Mouse (Mus musculus) ZHBTc4 (cell line): ENCODE results near the gene Scn10a.

Experiments used
- DNase-seq: peaks from one replicate; pipeline ENCODE4 v3.0.0-alpha.2; 2011; ENCODE audit warnings: low read depth, low spot score

Scn10a gene

DNA sequence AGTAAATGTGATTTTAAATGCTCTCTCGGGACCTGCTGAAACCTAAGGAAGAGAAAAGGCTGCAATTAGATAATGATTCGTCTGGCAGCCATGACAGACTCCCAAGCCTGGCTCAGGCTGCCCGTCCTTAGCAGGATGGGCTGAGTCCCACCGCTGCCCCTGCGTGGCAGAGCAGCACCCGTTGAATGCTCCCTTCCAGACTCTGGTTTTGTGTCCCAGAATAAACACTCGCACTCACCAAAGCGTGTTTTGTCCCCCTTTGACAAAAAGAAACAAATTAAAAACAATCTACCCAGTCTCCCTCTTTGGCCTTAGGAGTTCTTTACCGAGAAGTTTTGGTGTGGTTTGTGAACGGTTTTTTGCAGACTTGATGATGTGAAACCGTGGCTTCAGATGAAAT, at the start of gene Scn10a:
Scn10a (minus strand) TSS at position 101 of the 400 bp plus-strand sequence.
- no peak for DNase-seq

DNA sequence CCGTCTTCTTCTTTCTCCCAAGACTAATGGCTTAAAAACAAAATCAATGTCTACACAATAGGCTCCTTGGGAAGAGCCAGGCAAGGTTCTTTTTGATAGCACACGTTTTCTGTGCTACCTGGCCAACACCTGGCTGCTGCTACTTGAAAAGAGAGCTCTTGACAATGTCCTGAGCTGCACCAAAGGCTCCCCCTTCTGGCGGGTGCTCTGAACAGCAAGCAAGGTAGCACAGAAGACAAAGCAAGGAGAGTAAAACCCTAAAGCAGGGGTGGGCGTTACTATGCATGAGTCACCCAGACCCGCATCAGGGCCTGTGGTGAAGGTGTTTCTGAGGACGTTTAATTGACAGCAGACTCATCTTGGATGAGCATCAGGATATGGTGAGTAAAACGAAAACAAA, 49.5 kb upstream of the Scn10a start:
- DNase-seq: peak; percentile 80

DNA sequence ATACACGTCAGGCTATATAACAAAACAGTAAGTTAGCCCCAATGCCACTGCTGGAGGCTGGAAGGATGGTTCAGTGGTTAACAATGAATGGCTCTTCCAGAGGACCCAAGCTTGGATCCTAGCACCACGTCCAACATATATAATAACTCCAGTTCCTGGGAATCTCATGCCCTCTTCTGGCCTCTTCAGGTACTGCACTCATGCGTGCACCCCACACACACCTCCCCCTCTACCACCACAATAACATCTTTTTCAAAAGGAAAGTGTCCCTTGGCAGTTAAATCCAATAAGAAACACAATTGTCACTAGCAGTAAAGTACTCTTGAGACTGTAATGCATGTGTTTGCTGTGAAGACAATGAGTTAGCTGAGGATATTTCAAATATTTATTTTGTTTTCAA, 41.1 kb upstream of the Scn10a start:
- peak; percentile 33 for DNase-seq

DNA sequence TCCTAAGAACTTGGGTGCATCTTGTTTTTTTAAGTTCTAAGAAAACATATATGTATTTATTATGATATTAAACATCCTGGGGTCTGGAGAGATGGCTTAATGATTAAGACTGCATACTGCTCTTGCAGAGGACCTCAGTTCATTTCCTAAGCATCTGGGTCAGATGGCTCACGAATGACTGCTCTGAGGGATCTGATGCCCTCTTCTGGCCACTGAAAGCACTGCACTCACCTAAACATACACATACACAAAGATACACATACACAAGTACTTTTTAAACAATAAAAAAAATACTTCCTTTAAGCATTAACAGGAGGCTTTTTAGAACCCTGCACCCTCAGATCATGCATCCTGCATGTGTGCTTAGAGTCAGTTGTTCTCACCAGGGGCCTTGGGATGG, 40.3 kb upstream of the Scn10a start:
- DNase-seq: peak; percentile 51

DNA sequence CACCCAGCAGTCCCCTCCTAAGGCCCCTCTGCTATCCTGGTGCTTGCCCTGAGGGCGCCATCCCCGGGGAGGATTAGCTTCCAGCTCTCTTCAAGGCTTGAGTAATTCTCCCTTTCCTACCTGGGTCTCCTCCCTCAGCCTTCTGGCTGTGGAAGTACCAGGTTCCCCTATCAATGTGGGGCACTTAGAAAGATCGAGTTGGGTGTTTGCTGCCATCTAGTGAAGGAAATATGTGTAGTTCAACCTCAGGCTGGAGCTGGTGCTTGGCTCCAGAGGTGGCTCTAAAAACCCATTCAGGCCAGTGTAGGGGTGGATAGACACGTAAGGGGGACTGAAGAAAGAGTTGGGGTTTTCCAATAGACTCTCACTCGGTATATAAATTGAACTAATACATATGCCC, 32.4 kb upstream of the Scn10a start:
- DNase-seq: peak; percentile 62

DNA sequence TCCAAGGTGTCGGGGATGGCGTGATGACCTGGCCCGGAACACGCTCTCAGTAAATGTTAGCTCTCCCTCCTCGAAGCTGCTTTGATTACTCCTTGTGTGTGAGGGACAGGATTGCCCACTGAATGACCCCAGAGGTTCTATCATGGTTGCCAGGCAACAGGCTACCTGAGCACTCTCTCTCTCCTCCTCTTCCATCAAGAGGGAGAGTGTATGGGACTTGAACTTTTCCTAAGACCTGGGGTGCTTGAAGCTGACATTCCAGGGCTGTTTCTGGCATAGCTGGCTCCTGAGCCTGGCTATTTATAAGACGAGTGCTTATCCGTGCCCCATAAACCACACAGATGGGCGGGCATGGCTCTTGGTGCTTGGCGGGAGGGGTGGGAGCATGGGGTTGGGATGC, 30.0 kb upstream of the Scn10a start:
- no peak for DNase-seq

DNA sequence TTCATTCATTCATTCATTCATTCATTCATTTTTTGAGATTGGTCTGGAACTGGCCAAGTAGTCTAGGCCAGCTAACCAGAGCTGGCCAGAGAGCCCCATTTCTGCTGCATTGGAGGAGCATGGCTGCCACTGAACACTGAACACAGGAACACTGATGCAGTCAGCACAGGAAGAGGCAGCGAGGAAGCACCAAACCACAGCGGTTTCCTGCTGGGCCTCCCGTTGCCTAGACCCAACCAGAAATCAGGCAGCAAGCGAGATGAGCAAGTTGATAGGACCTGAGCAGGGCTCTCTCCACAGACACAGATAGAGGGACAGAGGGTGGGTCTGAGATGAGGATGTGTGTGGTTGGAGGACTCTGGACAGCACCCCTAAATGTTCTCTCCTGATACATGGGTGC, 24.8 kb upstream of the Scn10a start:
- DNase-seq: no peak

DNA sequence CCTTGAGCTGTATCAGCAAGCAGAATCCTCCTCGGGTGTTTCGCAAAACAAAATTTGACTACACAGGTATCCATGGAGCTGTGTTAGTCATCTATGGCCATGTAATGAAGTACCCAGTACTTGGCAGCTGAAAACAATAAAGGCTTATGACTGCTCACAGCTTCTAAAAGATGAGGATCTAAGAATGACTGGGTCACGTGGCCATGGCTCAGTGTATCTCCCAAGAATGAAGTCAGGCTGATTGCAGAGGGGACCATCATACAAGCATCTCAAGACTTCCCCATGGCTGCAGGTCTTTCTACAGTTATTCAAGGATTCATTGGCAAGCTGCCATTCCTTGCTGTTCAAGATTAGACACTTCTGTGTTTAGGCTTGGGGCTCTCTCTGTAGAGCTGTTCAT, 24.2 kb upstream of the Scn10a start:
- no peak for DNase-seq

DNA sequence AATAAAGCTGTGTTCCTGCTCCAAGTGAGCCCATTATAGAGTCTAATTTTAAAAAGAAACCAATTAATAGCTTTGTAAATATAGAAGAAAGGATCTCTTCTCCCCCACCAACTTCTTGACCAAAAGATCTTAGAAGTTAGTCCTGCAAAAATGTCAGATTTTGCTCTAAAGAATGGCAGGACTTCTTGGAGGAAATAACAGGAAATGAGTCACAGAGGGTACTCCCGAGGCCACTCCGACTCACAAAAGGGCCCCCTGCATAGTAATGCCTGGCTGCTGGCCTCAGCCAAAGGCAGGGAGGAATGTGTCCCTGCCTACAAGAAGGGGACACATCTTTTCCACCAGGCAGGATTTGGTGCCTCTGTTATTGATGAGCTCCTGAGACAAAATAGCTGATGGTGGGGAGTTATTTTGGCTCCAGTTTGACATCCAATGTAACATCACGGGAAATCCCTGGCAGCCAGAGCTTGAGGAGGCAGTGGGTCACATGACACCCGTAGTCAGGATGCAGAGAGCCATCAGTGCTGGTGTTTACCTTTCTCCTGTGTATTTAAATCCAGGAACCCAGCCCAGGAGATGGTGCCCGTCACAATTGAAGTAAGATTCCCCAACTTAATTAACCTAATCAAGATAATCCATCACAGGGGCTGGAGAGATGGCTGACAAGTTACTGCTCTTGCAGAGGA, 22.1 kb upstream of the Scn10a start:
- no peak for DNase-seq

DNA sequence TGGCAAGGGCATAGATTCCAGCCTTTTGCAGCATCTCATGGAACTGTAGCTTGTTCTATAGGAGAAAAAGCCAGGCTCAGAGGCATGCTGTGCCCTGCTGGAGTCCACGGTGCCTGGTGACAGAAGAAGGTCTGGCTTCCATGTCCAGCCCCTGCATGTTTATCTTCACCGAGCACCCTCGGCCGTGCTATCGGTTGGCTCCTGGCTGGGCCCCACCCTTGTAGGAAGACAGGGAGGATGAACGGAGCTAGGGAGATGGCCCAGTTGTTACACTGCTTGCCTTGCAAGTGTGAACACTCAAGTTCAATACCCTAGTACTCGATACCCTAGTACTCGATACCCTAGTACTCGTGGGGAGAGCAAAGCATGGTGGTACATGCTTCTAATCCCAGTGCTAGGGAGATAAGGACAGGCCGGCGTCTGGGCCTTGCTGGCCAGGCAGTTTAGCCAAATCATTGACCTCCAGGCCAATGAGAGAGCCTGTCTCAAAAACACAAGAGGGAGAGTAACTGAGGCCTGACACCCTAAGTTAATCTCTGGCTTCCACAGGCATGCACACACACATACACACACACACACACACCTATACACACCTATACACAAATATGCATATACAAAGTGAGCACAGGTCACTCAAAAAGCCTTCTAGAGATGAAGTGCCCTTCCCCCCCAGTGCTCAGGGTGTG, 9.4 kb upstream of the Scn10a start:
- no peak for DNase-seq

DNA sequence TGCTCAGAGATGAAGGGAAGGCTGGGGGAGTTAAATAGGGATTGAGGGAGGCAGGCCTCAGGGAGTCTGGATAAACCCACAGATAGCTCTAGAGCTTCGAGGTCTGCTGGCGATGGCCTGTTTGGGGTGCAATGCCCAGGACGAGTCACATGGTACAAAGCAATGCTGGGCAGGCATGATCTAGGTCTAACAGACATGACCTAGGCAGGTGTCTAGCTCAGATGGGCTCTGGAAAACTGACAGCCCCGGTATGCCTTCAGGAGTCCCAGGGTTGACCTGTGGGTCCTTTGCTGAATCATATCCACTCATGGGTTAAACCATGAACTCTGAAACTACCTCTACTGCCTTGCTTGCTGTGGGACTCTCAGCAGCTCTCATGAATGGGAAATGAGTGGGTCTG, 7.9 kb upstream of the Scn10a start:
- DNase-seq: no peak

DNA sequence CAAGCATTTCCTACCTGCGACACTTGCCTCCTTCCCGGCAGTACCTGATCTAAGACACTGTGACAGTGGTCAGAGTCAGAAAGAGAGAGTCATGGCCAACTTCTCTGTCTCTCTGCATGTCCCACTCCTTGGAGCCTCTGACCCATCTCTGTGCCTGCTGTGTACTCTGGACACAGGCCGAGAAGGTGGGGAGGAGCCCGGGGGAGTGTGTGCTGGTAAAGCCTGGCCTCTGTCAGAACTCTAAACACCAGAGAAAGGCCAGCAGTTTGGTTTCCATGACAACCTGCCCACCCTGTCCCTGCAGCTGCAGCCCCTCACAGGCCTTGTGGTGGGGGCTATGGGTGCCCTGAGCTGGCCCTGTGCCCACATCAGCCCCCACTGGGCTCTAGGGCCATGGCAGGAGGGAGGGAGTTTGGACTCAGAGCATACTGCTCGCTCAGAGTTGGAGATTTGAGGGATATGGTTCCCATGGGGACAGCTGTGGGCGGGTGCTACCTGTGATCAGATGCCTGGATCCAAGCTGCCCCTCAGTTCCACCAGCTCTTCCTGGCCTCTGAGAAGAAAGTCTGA, 6.3 kb upstream of the Scn10a start:
- DNase-seq: no peak

DNA sequence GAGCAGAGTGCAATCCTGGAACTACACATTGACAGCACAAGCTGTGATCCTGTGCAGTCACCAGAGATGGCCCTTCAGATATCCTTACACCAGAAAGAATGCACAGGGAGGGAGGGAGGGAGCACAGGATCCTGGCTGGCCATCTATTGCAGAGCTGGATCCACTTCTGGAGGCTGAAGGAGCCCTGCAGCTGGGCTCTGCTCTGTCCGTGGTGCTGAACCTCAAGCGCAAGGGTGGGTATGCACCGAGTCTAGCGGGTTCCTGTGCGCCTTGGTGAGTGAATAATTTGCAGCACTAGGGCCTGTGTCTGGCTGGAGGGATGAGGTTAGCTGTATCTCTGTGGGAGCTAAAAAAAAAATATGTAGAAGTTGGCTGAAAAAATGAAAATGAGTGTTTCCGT, 12.4 kb downstream of the Scn10a start:
- DNase-seq: peak; percentile 76

DNA sequence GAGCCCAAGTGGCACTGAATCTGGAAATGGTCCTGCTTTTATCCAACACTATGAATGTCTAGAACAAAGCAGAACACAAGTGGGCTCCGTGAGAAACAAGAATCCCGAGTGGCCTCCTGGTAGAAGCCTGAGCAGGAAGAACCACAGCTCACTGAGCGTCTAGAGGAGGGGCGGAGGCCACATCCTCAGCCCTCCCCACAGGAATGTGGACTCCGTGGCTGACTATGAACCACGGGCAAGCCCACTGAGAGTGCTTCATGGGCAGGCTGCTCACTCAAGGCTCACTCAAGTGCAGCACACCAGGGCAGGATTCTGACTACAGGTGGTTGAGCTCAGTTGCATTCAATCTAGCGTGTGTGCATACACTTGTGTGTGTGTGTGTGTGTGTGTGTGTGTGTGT, 27.6 kb downstream of the Scn10a start:
- DNase-seq: peak; percentile 20

DNA sequence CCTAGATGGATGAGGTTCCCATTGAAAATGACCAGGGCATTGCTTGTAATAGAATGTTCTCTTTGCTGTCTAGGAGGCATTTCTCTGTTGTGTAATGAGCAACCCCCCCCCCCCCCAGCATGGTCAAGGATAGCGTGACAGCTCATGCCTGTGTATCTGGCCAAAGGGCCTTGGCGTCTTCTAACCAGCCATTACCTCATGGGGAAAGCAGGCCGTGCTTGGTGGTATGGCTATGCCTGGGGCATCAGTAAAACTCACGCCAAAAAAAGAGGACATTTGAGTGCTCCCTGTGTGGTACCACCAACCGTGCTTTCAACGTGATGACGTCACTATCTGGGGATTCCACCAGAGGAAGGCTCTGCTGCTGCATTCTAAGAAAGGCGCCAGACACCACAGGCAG, 28.1 kb downstream of the Scn10a start:
- DNase-seq: no peak

DNA sequence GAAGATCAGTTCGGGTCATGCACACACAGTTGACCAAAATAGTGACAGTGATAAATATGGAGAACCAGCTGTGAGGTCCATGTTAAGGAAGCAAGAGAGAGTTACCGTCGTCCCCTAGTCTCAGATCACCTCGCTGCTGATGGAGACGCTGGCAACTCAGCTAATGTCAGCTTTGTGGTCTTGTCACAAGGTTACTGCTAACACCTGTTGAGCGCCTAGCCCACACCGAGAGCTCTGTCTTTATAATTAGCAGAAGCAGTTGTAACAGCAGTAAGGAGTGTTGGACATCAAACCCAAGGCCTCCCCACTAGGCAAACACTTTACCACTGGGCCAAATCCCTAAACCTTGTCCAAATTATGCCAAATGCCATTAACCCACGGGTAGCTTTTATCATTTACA, 31.2 kb downstream of the Scn10a start:
- DNase-seq: no peak

DNA sequence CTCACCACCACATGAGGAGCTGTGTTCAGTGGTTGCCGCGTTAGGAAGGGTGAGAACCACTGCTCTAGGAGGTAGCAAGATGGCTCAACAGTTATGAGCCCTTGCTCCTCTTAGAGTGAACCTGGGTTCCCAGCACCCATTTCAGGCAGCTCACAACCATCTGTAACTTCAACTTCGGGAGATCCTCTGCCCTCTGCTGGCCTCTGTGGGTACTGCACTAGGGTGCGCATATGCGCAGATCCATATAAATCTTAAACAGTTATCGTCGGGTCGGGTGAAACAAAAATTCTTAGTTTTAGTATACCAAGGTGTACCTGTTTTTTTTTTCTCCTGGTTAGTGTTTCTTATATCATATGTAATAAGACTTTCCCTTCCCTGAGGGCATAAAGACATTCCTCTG, 32.9 kb downstream of the Scn10a start:
- DNase-seq: peak; percentile 41

DNA sequence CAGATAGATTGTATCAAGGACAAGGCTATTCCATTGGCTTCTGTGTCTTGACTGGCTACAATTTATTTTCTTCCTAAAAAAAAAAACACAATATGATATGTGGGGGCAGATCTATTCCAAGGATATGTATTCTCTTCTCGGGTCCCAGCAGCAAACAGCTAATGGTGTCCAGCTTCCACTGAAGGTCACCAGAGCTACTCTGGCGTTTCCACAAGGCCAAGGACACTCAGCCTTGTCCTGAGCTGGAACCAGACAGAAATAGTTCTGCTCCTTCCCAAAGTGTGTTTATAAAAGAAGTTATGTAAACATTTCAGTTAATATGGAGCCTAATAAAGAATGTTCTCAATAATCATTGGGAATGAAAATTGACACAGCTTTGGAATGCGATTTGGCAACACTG, 38.2 kb downstream of the Scn10a start:
- DNase-seq: no peak

DNA sequence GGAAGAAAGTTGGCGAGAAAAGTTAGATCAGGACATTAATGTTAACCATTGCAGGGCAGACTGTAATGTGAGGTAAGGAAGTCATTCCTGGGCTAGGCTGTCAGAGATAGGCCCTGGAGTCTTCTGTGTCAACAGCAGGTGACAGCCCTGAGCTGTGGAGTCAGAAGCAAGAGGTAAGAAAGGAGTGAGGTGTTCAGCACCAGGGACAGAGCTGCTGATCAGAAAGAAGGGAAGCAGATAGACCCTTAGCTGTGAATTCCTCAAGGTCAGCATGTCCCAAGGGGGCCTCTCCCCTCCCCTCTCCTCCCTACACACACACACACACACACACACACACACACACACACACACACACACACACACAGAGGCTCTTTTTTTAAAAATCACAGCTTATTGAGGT, 55.0 kb downstream of the Scn10a start:
- DNase-seq: peak; percentile 25

DNA sequence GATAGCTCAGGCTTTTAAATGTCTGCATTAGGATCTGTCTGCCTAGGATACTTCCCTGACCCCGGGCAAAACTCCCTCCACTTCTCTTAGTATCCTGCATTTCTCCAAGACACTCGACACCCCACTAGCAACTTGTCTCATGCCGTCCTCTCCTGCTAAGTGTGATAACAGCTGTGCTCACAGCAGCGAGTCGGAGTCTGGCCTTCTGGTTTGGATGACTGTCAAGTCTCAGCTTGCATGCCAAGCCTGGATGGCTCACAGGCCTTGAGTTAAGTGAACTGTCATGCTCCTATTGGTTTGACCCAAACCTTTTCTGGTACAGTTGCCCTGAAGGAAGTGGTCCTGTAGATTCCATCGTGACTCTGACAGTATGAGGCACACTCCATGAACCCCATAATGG, 63.0 kb downstream of the Scn10a start:
- DNase-seq: no peak

DNA sequence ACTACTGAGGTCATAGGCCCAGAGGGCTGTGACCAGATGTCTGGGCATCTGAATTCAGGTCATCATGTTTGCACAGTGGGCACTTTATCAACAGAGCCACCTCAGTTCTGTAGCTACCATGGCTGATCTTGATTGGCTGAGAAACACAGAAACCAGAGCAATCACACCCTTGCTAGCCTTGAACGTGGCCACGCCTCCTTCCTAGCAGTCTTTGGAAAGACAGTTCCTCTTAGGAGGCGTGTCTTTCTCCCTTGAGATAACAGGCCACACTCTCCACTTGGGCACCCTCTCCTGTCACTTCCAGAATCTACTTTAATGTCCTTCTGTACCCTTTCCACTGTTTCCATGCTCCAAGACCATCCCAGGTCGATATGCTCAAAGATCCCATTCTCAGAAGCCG, 65.4 kb downstream of the Scn10a start:
- DNase-seq: no peak

DNA sequence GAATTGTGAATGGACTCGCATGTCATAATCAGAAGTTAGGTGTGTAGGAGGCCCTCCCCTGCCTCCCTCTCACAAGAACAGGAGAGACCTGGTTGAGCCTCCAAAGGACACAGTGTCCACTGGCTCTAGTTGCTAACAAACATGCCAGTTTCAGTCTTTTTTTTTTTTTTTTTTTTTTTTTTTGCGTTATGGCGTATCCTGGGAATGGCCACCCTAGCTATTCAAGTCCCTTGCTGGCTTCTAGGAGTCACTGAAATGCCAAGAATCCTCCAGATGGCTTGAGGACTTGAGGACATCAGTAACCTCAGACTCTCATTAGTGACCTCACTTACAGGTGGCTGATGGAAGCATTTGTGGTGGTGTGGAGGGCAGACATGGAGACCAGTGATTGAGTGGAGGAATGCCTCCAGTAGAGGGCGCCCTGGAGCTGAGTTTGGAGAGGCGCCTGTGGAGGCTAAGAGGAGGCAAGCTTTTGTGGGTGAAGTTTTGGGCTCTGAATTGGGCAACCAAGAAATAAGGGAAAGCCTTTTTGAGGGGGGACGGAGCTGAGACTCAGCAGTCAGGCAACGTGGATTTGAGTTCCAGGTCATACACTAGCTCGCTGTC, 72.1 kb downstream of the Scn10a start:
- DNase-seq: peak; percentile 81

DNA sequence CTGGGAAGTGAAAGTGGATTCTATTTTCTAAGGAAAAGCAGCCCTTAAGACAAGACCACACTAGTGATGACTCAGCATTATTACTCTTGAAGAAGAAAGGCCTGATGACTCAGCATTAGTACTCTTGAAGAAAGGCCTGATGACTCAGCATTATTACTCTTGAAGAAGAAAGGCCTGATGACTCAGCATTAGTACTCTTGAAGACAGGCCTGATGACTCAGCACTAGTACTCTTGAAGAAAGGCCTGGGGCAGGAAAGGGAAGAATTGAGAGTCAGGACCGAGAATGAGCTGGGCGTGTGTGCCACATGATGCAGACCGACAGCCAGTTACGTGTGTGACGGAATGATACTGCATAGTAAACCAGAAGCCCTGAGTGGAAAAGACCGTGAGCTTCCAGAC, 77.1 kb downstream of the Scn10a start:
- DNase-seq: peak; percentile 62
